Mouse (Mus musculus) adrenal gland, postnatal 25 days (tissue): Measurements from ENCODE around the gene Gad2. TPM values are rescaled to one million over a fixed set of nuclear protein-coding genes. Genes with fewer than 3 reads are reported as not detected.

Experiments
- microRNA-seq, 2 experiments: library from miRNA; unstranded; fragments of <30 nt; microRNA quantifications; one replicate each; pipeline ENCODE4 v1.2.0; 2021
- total RNA-seq: library from RNA; stranded (reverse); gene quantifications from 2 replicates; pipeline ENCODE4 v1.2.3, GENCODE M21; 2021

The Gad2 gene
- total RNA-seq, 1 experiment from 2014 or later = not detected

Small RNAs within 50 kb of the gene (microRNA-seq; reads per million reads assigned to microRNA genes)
- gene Gm23636 (0 reads per million in 2 experiments), gene Mir3967 (0 reads per million in 2 experiments)

Other genes starting within 250 kb of the Gad2 start
- gene Apbb1ip, start 151.9 kb downstream of the Gad2 start, total RNA-seq = 1.8 and 2.4 TPM in 2 replicates